10 mouse cellular contexts compared by ENCODE assay signal in genomic region chr5:67097106-67098050, GRCm38 (mm10). TPM values are rescaled to one million over a fixed set of nuclear protein-coding genes. Genes with fewer than 3 reads are reported as not detected.
DNase-seq lines count a peak whose midpoint lies in the region; ATAC-seq and TF ChIP-seq lines count a peak whose summit lies in the region.
"Had no signal": no experiment of that assay in that cellular context is flagged by ENCODE, and none has a peak within 500 bp of the region (broad histone marks: within the 10 kb centered on the region; RNA-seq: fewer than 3 reads in every experiment).

No protein-coding gene starts in this region.

- ATAC-seq in intestine, embryonic 14.5 days (replicated peaks; ENCODE audit: low FRiP score, low TSS enrichment, low read depth), result no peak
- ATAC-seq in frontal cortex, adult (ENCODE audit: low TSS enrichment), result no peak

- no peaks in the 10 kb centered on the region for H3K9me3 ChIP-seq in E14TG2a.4 (ENCODE audit: low read length)
- no peaks in the 10 kb centered on the region for H3K9me3 ChIP-seq in intestine, embryonic 14.5 days (ENCODE audit: control insufficient read depth, low read length)
- H3K9me3 ChIP-seq: midbrain, embryonic 12.5 days had no signal

- 2% methylated on average over 41 of the region's 41 CpGs for WGBS in intestine, embryonic 14.5 days

- intact Hi-C loops in heart, postnatal 36 days (cut with DNase I), result loop anchor here (2.0 kb wide), 1 partner anchor 125 kb away; no protein-coding TSS in a partner anchor
- intact Hi-C loops in left cerebral cortex, postnatal 14 days (cut with DNase I), result loop anchor here (2.0 to 10.0 kb wide), 2 partner anchors 135 to 507 kb away; partner anchors contain the start of gene Shisa3

- H3K36me3 ChIP-seq in E14TG2a.4 (ENCODE audit: insufficient read depth, low read length), result no peaks in the 10 kb centered on the region
- H3K36me3 ChIP-seq in intestine, embryonic 14.5 days (ENCODE audit: control insufficient read depth, insufficient read depth, low read length), result no peaks in the 10 kb centered on the region
- H3K36me3 ChIP-seq: midbrain, embryonic 12.5 days had no signal

- peak overlapping the region; percentile 48 for H3K9ac ChIP-seq in intestine, embryonic 14.5 days (ENCODE audit: low read length)
- H3K9ac ChIP-seq: midbrain, embryonic 12.5 days had no signal

- peaks cover 80% of the 10 kb centered on the region for H3K4me1 ChIP-seq in E14TG2a.4 (replicated peaks; ENCODE audit: low read depth, low read length)
- no peaks in the 10 kb centered on the region for H3K4me1 ChIP-seq in intestine, embryonic 14.5 days (replicated peaks; ENCODE audit: control insufficient read depth, insufficient read depth, low read length)

- peak overlapping the region; percentile 39 for H3K27ac ChIP-seq in intestine, embryonic 14.5 days (ENCODE audit: low read depth)
- H3K27ac ChIP-seq: midbrain, embryonic 12.5 days had no signal

- peaks cover 93% of the 10 kb centered on the region for H3K27me3 ChIP-seq in E14TG2a.4 (ENCODE audit: insufficient read depth, low read length)
- peaks cover 100% of the 10 kb centered on the region for H3K27me3 ChIP-seq in intestine, embryonic 14.5 days (replicated peaks; ENCODE audit: control insufficient read depth, insufficient read depth, low read length)

- no peak for TF ChIP-seq CTCF in E14TG2a.4 (conservative IDR thresholded peaks at IDR 0.05; ENCODE audit: low read length)

- 0 out of 2 replicates have a peak overlapping the region, but pooled peaks have one; percentile 13 for H3K4me3 ChIP-seq in E14TG2a.4 (replicated peaks; ENCODE audit: low read length)
- H3K4me3 ChIP-seq in intestine, embryonic 14.5 days (ENCODE audit: low read depth, low read length), result peak overlapping the region; percentile 34

- no peak overlapping the region for H3K4me2 ChIP-seq in intestine, embryonic 14.5 days (ENCODE audit: low read length)

- DNase-seq in heart, postnatal 36 days, result peak; percentile 8 to 42
- no peak for DNase-seq in heart, adult 8-10 months (ENCODE audit: low spot score)
- DNase-seq in ZHBTc4 (ENCODE audit: low read depth, low spot score), result peak; percentile 56
- peak; percentile 79 for DNase-seq in intestine, embryonic 14.5 days (ENCODE audit: low spot score)
- no peak for DNase-seq in left cerebral cortex, postnatal 14 days (ENCODE audit: low spot score in 2 of 2)
- no peak for DNase-seq in ovary, postnatal 36 days (ENCODE audit: low spot score)

RNA-seq across cellular contexts. Expression of gene Phox2b, which starts 1.7 kb away (rescaled TPM):
- total RNA-seq in heart, postnatal 36 days (2021), result not detected
- total RNA-seq in heart, adult 8-10 months (2022), result not detected
- 41.6 and 45.5 TPM in 2 replicates for polyA plus RNA-seq in intestine, embryonic 14.5 days (2014; fragmentation: Nextera tagmentation; extraction: Ambion mirVana)
- total RNA-seq in left cerebral cortex, postnatal 14 days (2021), result not detected
- total RNA-seq: hematopoietic stem cell, adult 5-6 weeks had no signal

Comparison
In these comparisons a context has a peak if more than half of its experiments do, and no peak if none do; other contexts are left out.
1. DNase-seq: peak in heart, postnatal 36 days (2 of 2), ZHBTc4 (single experiment) and intestine, embryonic 14.5 days (single experiment); none in heart, adult 8-10 months (single experiment), left cerebral cortex, postnatal 14 days (0 of 2) and ovary, postnatal 36 days (single experiment).